Mouse (Mus musculus) T-helper 17 cell (primary cell): ENCODE results near the gene Ube2b.

Experiments used
- in situ Hi-C, 2 experiments: fragments of 300-600 bp; cut with MboI, MseI; formaldehyde crosslinking; loops; 1 replicate in 1 of 2; 2 replicates in 1 of 2; pipeline ENCODE4 v1.15.1; 2025; ENCODE audit warnings: high pct_unique_total_duplicates in 2 of 2

The Ube2b gene

GRCm38 (mm10) chr11:51968896-51969295, 31.7 kb downstream of the Ube2b start:
- in situ Hi-C loops: loop anchor here (5.0 to 10.0 kb wide), 3 partner anchors 147 to 246 kb away; partner anchors contain the start of gene Olfr1371 (in 1 of the 2)

GRCm38 (mm10) chr11:51967443-51968401, 32.8 kb downstream of the Ube2b start, which contains the start of gene Cdkn2aipnl:
Cdkn2aipnl (plus strand) TSS chr11:51967661.
- in situ Hi-C loops: loop anchor here (5.0 to 10.0 kb wide), 3 partner anchors 145 to 247 kb away; partner anchors contain the start of gene Olfr1371 (in 1 of the 2)

- in situ Hi-C loops: loop anchor here (5.0 to 10.0 kb wide), 3 partner anchors 144 to 248 kb away; partner anchors contain the start of gene Olfr1371 (in 1 of the 2)
Measured at GRCm38 (mm10) chr11:51966651-51967050, 33.9 kb downstream of the Ube2b start.

- in situ Hi-C loops: loop anchor here in 1 of 2 experiments (10.0 kb wide), 1 partner anchor 253 kb away; the partner anchor contains the start of gene Olfr1371
Measured at GRCm38 (mm10) chr11:51962277-51962676, 38.3 kb downstream of the Ube2b start.

- in situ Hi-C loops: loop anchor here in 1 of 2 experiments (10.0 kb wide), 1 partner anchor 253 kb away; the partner anchor contains the start of gene Olfr1371
Measured at GRCm38 (mm10) chr11:51961761-51962160, 38.8 kb downstream of the Ube2b start.

GRCm38 (mm10) chr11:51960967-51961471, 39.5 kb downstream of the Ube2b start:
- in situ Hi-C loops: loop anchor here in 1 of 2 experiments (10.0 kb wide), 1 partner anchor 254 kb away; the partner anchor contains the start of gene Olfr1371

GRCm38 (mm10) chr11:51960061-51960460, 40.5 kb downstream of the Ube2b start:
- in situ Hi-C loops: loop anchor here in 1 of 2 experiments (10.0 kb wide), 1 partner anchor 255 kb away; the partner anchor contains the start of gene Olfr1371

GRCm38 (mm10) chr11:51959511-51959910, 41.1 kb downstream of the Ube2b start:
- in situ Hi-C loops: no loop called here

- in situ Hi-C loops: no loop called here
Measured at GRCm38 (mm10) chr11:51957760-51958159, 42.8 kb downstream of the Ube2b start.

- in situ Hi-C loops: no loop called here
Measured at GRCm38 (mm10) chr11:51956112-51956511, 44.5 kb downstream of the Ube2b start.

GRCm38 (mm10) chr11:51951861-51952420, 48.6 kb downstream of the Ube2b start:
- in situ Hi-C loops: no loop called here

- in situ Hi-C loops: no loop called here
Measured at GRCm38 (mm10) chr11:51949919-51950318, 50.6 kb downstream of the Ube2b start.

GRCm38 (mm10) chr11:51949155-51949840, 51.3 kb downstream of the Ube2b start:
- in situ Hi-C loops: no loop called here

GRCm38 (mm10) chr11:51946144-51946543, 54.4 kb downstream of the Ube2b start:
- in situ Hi-C loops: no loop called here

GRCm38 (mm10) chr11:51945548-51945947, 55.0 kb downstream of the Ube2b start:
- in situ Hi-C loops: no loop called here

- in situ Hi-C loops: loop anchor here in 1 of 2 experiments (5.0 kb wide), 1 partner anchor 77 kb away; no protein-coding TSS in a partner anchor
Measured at GRCm38 (mm10) chr11:51944239-51944638, 56.3 kb downstream of the Ube2b start.

GRCm38 (mm10) chr11:51943500-51943841, 57.1 kb downstream of the Ube2b start:
- in situ Hi-C loops: loop anchor here in 1 of 2 experiments (5.0 kb wide), 1 partner anchor 76 kb away; no protein-coding TSS in a partner anchor

- in situ Hi-C loops: loop anchor here in 1 of 2 experiments (5.0 kb wide), 1 partner anchor 76 kb away; no protein-coding TSS in a partner anchor
Measured at GRCm38 (mm10) chr11:51942602-51943499, 57.7 kb downstream of the Ube2b start.

GRCm38 (mm10) chr11:51940511-51940955, 60.0 kb downstream of the Ube2b start:
- in situ Hi-C loops: loop anchor here in 1 of 2 experiments (5.0 kb wide), 1 partner anchor 73 kb away; no protein-coding TSS in a partner anchor

GRCm38 (mm10) chr11:51939590-51939955, 61.0 kb downstream of the Ube2b start:
- in situ Hi-C loops: no loop called here
